Mouse (Mus musculus) activated CD4-positive, CD25-positive, alpha-beta regulatory T cell (primary cell): Measurements from ENCODE around the gene Gm21775. TPM values are rescaled to one million over a fixed set of nuclear protein-coding genes. Genes with fewer than 3 reads are reported as not detected.

Experiments used
- polyA plus RNA-seq, 2 experiments: library from polyadenylated mRNA; unstranded; fragments of 100-300 nt; shearing (Covaris generic); gene quantifications; one replicate each; pipeline ENCODE4 v1.2.1; 2017

Gm21775 gene
- polyA plus RNA-seq, result not detected

DNA sequence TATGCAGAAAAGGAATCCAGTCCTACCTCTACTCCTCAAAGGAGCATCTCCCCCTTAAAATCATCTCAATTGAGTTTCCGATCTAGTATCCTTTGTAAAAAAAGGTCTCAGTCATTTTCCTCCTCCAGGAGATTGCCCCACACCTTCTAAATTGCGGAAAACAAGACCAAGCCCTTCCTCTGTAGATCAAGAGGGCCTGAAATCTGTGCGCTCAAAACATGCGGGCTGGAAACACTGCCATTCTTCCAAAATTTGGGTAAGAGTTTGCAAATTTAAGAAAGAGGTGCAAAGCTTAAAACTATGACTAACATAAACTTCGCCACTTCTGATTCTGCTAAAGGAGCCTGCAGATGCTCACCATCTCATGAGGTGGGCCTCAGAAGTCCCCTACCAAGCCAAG, at the start of gene Gm21775:
Gene Gm21775, plus strand, starts transcription at position 301 of the 400 bp plus-strand sequence.

DNA sequence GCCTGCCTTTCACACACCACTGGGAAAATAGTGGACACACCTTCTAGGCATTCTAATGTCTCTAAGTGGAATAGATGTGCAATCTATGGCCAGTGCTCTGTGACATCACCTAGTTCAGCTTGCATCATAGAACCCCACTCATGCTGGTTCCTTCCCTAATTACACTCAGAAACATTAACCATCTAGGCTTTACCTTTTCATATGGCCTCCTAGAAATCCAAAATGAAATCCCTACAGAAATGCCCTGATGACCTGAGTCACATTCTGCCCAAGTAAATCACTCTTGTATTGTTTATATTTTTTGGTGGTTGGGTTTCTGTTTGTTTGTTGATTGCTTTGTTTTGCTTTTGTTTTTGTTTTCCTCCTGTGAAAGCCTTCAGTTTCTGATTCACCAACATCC, 17.3 kb upstream of the Gm21775 start, which contains the start of gene Gm20737:
Gene Gm20737, minus strand, starts transcription at position 101 of the 400 bp plus-strand sequence.

Other genes starting within 250 kb of the Gm21775 start
- gene Gm20834, start 228.9 kb upstream of the Gm21775 start, polyA plus RNA-seq, result not detected
- not detected for gene Gm28510, start 140.7 kb upstream of the Gm21775 start, polyA plus RNA-seq
- not detected for gene Gm20737, start 17.4 kb upstream of the Gm21775 start, polyA plus RNA-seq
- not detected for gene Gm21900, start 62.9 kb downstream of the Gm21775 start, polyA plus RNA-seq
- gene Gm20777, start 199.0 kb downstream of the Gm21775 start, polyA plus RNA-seq, result not detected